Mouse (Mus musculus): ENCODE data around the gene Gm10135. TPM values are rescaled to one million over a fixed set of nuclear protein-coding genes. Genes with fewer than 3 reads are reported as not detected.
"Not testable (repeated sequence)": the region's sequence is repeated elsewhere in the genome, so short reads cannot be mapped to it uniquely, and the experiment has no call there.

Gene Gm10135
- not detected in 2 replicates for polyA plus RNA-seq (2011; ENCODE audit: insufficient read length, low read depth, missing spikeins)

DNA sequence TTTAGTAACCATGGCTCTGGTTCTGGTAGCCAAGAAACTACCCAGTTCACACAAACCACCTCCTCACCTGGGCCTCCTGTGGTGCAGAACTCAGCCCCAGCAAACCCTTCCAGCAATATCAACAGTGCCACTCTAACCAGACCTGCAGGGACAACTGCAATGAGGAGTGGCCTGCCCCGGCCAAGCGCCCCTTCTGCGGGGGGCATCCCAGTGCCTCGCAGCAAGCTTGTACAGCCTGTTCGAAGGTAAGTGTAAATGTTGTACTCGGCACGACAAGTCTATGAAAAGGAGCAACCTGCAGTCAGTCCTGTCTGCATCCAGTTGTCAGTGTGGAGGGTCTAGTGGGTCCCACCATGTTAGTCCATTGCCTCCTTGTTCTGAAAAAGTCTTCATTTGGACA, at the start of gene Gm10135:
Gene Gm10135, minus strand, starts transcription at position 101 of the 400 bp plus-strand sequence.
- TF ChIP-seq POLR2A (IDR thresholded peaks at IDR 0.05; ENCODE audit: low read depth, low read length) (no peak), CTCF (IDR thresholded peaks at IDR 0.05; ENCODE audit: borderline replicate concordance, insufficient read depth, low read length) (no peak)
- Histone ChIP-seq H3K27ac (ENCODE audit: insufficient read depth, low read length) (no peak within 1 kb of the TSS), H3K4me3 (ENCODE audit: insufficient read depth, low read length) (no peak within 1 kb of the TSS), H3K4me1 (ENCODE audit: control insufficient read depth, insufficient read depth, low read length) (no peaks in the 10 kb centered on the region)

DNA sequence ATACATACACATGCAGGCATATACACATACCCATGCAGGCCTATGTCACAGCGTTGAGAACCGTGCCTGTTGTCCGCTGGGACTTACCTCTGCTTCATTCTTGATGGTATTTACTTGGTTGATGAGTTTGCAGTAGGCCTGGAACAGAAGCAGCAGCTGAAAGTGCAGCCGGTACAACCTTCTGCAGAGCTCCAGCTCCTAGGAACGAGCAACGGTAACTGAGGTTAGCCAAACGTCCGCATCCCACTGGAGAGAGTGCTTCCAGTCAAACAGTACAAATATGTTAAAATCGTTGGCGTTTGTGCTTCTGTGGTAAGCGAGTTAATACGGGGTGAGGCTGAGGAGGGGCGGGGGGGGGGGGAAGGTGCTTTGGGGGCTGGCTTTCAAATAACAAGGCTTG, 49.3 kb upstream of the Gm10135 start:
- TF ChIP-seq POLR2A (IDR thresholded peaks at IDR 0.05; ENCODE audit: low read depth, low read length) (no peak), CTCF (IDR thresholded peaks at IDR 0.05; ENCODE audit: borderline replicate concordance, insufficient read depth, low read length) (no peak)
- no peaks in the 10 kb centered on the region for H3K4me1 ChIP-seq (ENCODE audit: control insufficient read depth, insufficient read depth, low read length)
- no peak overlapping the region for H3K27ac ChIP-seq (ENCODE audit: insufficient read depth, low read length)
- no peak overlapping the region for H3K4me3 ChIP-seq (ENCODE audit: insufficient read depth, low read length)

DNA sequence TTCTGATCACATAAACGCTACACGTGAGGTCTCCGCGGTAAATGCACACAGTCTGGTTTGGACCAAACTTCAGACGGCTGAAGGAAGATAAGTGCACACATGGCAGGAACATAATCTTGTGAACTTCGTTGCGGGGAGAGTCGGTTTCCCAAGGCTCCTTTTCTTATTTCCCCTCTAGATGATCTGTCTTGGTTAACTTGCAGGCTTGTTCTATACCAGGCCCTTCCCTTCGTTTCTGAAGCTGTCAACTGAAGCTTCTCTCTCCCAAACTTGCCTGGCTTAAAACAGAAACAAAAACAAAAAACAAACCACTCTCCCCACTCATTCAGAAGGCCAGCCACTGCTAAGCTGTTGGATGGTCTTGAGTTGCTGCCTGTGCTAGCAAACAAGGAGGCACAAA, 40.2 kb upstream of the Gm10135 start:
- Histone ChIP-seq H3K4me1 (ENCODE audit: control insufficient read depth, insufficient read depth, low read length) (no peaks in the 10 kb centered on the region), H3K4me3 (ENCODE audit: insufficient read depth, low read length) (no peak overlapping the region), H3K27ac (ENCODE audit: insufficient read depth, low read length) (no peak overlapping the region)
- TF ChIP-seq CTCF (IDR thresholded peaks at IDR 0.05; ENCODE audit: borderline replicate concordance, insufficient read depth, low read length) (no peak), POLR2A (IDR thresholded peaks at IDR 0.05; ENCODE audit: low read depth, low read length) (no peak)

DNA sequence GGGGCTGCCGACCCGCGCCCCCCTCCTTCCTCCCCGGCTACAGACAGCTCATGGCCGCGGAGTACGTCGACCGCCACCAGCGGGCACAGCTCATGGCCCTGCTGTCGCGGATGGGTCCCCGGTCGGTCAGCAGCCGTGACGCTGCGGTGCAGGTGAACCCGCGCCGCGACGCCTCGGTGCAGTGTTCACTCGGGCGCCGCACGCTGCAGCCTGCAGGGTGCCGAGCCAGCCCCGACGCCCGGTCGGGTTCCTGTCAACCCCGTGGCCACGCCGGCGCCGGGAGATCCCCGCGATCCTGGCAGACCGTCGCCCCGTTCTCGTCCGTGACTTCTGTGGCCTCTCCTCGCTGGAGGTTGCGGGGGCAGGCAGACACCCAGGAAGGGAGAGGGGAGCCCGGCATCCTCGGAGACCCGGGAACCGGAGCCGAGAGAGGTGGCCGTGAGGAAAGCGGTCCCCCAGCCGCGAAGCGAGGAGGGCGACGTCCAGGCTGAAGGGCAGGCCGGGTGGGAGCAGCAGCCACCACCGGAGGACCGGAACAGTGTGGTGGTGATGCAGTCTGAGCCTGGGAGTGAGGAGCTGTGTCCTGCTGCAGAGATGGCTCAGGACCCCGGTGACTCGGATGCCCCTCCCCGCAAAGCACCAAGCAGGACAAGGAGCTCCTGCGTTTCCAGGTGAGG, 39.2 kb upstream of the Gm10135 start:
- not testable (repeated sequence) for H3K4me3 ChIP-seq (ENCODE audit: insufficient read depth, low read length); H3K27ac ChIP-seq (ENCODE audit: insufficient read depth, low read length); H3K4me1 ChIP-seq (ENCODE audit: control insufficient read depth, insufficient read depth, low read length)

DNA sequence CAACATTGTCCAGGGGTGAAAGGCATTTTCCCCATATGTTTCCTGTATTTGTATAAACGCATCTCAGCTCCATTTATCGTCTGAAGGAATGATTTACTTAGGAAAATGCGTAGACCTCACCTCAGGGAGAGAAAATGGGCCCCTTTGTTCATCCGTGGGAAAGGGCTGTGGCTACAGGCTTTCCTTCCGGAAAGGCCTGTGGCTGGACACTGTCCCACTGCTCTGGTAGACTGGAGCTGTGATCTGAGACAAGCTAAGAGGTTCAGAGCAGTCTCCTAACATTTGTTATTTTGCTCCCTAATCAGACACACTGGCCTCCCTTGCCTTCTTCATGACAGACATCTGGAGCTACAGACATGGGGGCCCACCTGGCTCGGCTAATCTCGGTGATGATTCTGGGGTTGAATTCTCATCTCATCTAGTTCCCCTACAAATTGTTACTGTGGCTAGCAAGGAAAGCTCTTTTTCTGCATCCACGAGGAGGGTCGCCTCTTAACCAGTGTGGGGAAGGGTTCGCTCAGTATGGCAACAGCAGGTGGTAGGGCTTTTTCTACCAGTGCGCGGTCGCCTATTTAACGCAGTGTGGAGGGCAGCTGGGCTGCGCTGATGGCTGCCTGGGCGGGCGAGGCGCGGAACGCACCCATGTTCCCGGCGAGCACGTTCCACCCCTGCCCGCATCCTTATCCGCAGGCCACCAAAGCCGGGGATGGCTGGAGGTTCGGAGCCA, 38.5 kb upstream of the Gm10135 start:
- H3K27ac ChIP-seq (ENCODE audit: insufficient read depth, low read length); H3K4me3 ChIP-seq (ENCODE audit: insufficient read depth, low read length); H3K4me1 ChIP-seq (ENCODE audit: control insufficient read depth, insufficient read depth, low read length): not testable (repeated sequence)

DNA sequence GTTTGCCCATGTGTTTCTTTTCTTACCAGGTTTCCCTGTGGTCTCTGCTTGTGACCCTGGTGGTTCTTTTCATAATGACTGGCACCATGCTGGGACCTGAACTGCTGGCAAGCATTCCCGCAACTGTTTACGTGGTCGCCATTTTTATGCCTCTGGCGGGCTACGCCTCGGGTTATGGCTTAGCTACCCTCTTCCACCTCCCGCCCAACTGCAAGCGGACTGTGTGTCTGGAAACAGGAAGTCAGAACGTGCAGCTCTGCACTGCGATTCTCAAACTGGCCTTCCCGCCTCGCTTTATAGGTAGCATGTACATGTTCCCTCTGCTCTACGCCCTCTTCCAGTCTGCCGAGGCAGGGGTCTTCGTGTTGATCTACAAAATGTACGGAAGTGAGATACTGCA, 37.3 kb upstream of the Gm10135 start:
- not testable (repeated sequence) for H3K4me3 ChIP-seq (ENCODE audit: insufficient read depth, low read length); H3K27ac ChIP-seq (ENCODE audit: insufficient read depth, low read length); H3K4me1 ChIP-seq (ENCODE audit: control insufficient read depth, insufficient read depth, low read length)

DNA sequence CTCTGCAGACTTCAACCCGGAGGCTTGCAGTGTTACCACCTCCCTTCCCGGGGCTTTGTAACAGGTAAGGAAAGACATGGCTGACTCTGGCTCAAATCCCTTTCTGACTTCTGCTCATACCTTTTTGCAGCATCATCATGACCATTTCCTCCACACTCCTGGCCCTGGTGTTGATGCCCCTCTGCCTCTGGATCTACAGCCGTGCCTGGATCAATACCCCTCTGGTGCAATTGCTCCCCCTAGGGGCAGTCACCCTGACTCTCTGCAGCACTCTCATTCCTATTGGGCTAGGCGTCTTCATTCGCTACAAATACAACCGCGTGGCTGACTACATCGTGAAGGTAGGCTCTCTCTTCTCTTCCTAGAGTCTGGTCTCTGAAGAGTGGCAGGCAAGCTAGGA, 33.7 kb upstream of the Gm10135 start:
- not testable (repeated sequence) for H3K4me1 ChIP-seq (ENCODE audit: control insufficient read depth, insufficient read depth, low read length); H3K27ac ChIP-seq (ENCODE audit: insufficient read depth, low read length); H3K4me3 ChIP-seq (ENCODE audit: insufficient read depth, low read length)

DNA sequence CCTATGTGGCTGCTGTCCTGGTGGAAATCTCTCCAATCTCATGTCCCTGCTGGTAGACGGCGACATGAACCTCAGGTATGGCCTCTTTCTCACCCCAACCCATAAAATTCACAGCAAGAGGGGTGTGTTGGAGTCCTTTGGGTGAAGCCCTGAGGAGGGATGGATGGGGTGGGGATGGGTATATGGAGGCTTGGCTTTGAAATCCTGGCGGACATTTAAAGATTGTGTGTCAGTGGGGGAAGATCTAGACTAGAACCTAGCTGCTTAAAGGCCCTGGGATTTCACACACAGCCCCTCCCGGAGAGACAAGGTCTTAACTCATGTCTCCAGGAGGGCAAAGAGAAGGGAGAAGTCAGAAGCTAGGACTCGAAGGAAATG, 33.1 kb upstream of the Gm10135 start:
- Histone ChIP-seq H3K27ac (ENCODE audit: insufficient read depth, low read length) (no peak overlapping the region), H3K4me1 (ENCODE audit: control insufficient read depth, insufficient read depth, low read length) (no peaks in the 10 kb centered on the region), H3K4me3 (ENCODE audit: insufficient read depth, low read length) (no peak overlapping the region)
- no peak for TF ChIP-seq POLR2A (IDR thresholded peaks at IDR 0.05; ENCODE audit: low read depth, low read length)
- no peak for TF ChIP-seq CTCF (IDR thresholded peaks at IDR 0.05; ENCODE audit: borderline replicate concordance, insufficient read depth, low read length)

DNA sequence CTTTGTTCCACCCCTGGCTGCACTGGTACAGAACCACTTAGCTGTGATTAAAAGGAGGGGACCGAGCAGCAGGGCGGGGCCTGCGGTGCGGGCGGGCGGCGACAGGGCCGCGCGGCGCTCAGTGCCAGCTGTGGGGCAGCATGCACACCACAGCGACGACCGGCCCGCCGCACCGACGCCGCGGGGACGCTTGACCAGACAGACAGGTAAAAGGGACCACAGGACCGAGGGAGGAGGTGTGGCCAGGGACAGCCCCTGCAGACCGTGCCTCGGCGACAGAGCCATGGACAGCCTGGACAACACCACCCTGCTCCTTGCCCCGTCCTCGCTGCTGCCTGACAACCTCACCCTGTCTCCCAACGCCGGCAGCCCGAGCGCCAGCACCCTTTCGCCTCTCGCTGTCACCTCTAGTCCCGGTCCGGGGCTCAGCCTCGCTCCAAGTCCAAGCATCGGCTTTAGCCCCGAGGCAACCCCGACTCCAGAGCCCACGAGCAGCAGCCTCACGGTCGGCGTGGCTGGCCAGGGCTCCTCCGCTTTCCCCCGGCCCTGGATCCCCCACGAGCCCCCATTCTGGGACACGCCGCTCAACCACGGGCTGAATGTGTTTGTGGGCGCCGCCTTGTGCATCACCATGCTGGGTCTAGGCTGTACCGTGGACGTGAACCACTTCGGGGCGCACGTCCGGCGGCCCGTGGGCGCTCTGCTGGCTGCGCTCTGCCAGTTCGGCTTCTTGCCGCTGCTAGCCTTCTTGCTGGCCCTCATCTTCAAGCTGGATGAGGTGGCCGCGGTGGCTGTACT, 32.5 kb upstream of the Gm10135 start, which contains the start of gene Slc10a4:
Gene Slc10a4, plus strand, starts transcription at position 100 of the 798 bp plus-strand sequence.
- peak within 1 kb of the TSS; percentile 18 for H3K4me3 ChIP-seq (ENCODE audit: insufficient read depth, low read length)
- no peaks in the 10 kb centered on the region for H3K4me1 ChIP-seq (ENCODE audit: control insufficient read depth, insufficient read depth, low read length)
- no peak within 1 kb of the TSS for H3K27ac ChIP-seq (ENCODE audit: insufficient read depth, low read length)
- TF ChIP-seq POLR2A (IDR thresholded peaks at IDR 0.05; ENCODE audit: low read depth, low read length) (no peak), CTCF (IDR thresholded peaks at IDR 0.05; ENCODE audit: borderline replicate concordance, insufficient read depth, low read length) (no peak)

DNA sequence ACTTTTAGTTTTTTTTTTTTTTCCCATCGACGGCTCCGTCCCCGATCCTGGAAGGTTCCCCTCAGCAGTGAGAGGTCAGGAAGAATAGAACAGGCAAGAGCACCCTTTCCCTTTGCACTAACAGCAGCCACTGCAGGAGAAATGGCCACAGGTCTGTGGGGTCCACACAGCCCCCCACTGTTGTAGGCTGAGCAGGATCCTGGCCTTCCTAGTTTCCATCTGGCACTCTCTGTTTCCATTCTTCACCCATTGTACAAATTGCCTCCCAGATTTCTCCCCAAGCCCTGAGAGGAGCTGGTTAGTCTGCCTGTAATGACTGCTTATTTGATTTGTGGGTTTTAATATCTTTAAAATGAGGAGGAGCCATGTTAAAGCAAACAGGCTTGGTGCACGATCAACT, 29.5 kb upstream of the Gm10135 start:
- TF ChIP-seq POLR2A (IDR thresholded peaks at IDR 0.05; ENCODE audit: low read depth, low read length) (no peak), CTCF (IDR thresholded peaks at IDR 0.05; ENCODE audit: borderline replicate concordance, insufficient read depth, low read length) (no peak)
- H3K4me3 ChIP-seq (ENCODE audit: insufficient read depth, low read length) = no peak overlapping the region
- H3K27ac ChIP-seq (ENCODE audit: insufficient read depth, low read length) = no peak overlapping the region
- no peaks in the 10 kb centered on the region for H3K4me1 ChIP-seq (ENCODE audit: control insufficient read depth, insufficient read depth, low read length)

DNA sequence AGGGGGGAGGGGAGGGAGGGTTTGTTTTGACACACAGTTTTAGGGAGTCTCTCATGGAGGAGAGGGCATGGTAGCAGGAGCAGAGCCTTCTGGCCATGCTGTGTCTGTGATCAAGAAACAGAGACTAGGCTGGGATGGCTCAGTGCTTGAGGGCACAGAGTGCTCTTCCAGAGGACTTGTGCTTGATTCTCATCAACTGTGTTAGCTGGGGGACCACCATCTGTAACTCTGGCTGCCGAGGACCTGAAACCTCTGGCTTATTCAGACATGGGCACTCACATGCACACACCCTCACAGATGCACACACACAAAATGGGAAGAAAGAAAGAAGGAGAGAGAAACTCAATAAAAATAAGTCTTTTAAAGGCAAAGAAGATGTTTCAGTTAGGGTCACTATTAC, 24.0 kb upstream of the Gm10135 start:
- not testable (repeated sequence) for H3K4me3 ChIP-seq (ENCODE audit: insufficient read depth, low read length); H3K4me1 ChIP-seq (ENCODE audit: control insufficient read depth, insufficient read depth, low read length); H3K27ac ChIP-seq (ENCODE audit: insufficient read depth, low read length)

All from embryonic fibroblast, embryonic 13.5 days (primary cell).